Mouse (Mus musculus) cerebral cortex, adult 2 months (tissue): ENCODE data around the gene Gadd45a.

ENCODE experiments used
- WGBS: fragments of 180-500 bp; shearing (Covaris S2); methylation state at CpG from one replicate; pipeline ENCODE4 v1.1.7; 2018; 5-methylcytosine and 5-hydroxymethylcytosine counted together

Gadd45a gene

GRCm38 (mm10) chr6:67048052-67048691 is 10.9 kb upstream of the Gadd45a start:
- 96% methylated on average over 3 of the region's 3 CpGs for WGBS

- 93% methylated on average over 3 of the region's 3 CpGs for WGBS
These were observed 9.7 kb upstream of the Gadd45a start for GRCm38 (mm10) chr6:67046937-67047336.

- 90% methylated on average over 3 of the region's 3 CpGs for WGBS
These were observed 8.2 kb upstream of the Gadd45a start for GRCm38 (mm10) chr6:67045424-67045823.

- 50% methylated on average over 4 of the region's 4 CpGs for WGBS
These were observed 3.7 kb upstream of the Gadd45a start for GRCm38 (mm10) chr6:67040904-67041410.

- 90% methylated on average over 3 of the region's 3 CpGs for WGBS
These were observed 1.7 kb upstream of the Gadd45a start for GRCm38 (mm10) chr6:67038964-67039363.

GRCm38 (mm10) chr6:67036356-67036811 is 873 bp downstream of the Gadd45a start:
- 0% methylated on average over 29 of the region's 29 CpGs for WGBS

- 31% methylated on average over 19 of the region's 19 CpGs for WGBS
These were observed 1.6 kb downstream of the Gadd45a start for GRCm38 (mm10) chr6:67035388-67036299.

GRCm38 (mm10) chr6:67034331-67035130 is 2.7 kb downstream of the Gadd45a start:
- 81% methylated on average over 7 of the region's 7 CpGs for WGBS

- 84% methylated on average over 4 of the region's 4 CpGs for WGBS
These were observed 3.7 kb downstream of the Gadd45a start for GRCm38 (mm10) chr6:67033604-67034003.

- whole genome bisulfite sequencing = 98% methylated on average over 3 of the region's 4 CpGs
These were observed 4.3 kb downstream of the Gadd45a start for GRCm38 (mm10) chr6:67032972-67033371.

- WGBS = 71% methylated on average over 5 of the region's 5 CpGs
These were observed 6.4 kb downstream of the Gadd45a start for GRCm38 (mm10) chr6:67030846-67031245.

GRCm38 (mm10) chr6:67030416-67030815 is 6.8 kb downstream of the Gadd45a start:
- WGBS = 48% methylated on average over 2 of the region's 2 CpGs

- WGBS = 43% methylated on average over 3 of the region's 3 CpGs
These were observed 7.3 kb downstream of the Gadd45a start for GRCm38 (mm10) chr6:67029987-67030386.

- WGBS = 57% methylated on average over 5 of the region's 5 CpGs
These were observed 7.8 kb downstream of the Gadd45a start for GRCm38 (mm10) chr6:67029312-67029950.

- WGBS = 82% methylated on average over 9 of the region's 9 CpGs
These were observed 9.7 kb downstream of the Gadd45a start for GRCm38 (mm10) chr6:67027438-67028142.

- WGBS = 86% methylated on average over 3 of the region's 3 CpGs
These were observed 10.6 kb downstream of the Gadd45a start for GRCm38 (mm10) chr6:67026661-67027060.

- 90% methylated on average over 4 of the region's 4 CpGs for WGBS
These were observed 13.5 kb downstream of the Gadd45a start for GRCm38 (mm10) chr6:67023729-67024128.

GRCm38 (mm10) chr6:67021308-67021707 is 15.9 kb downstream of the Gadd45a start:
- WGBS = 91% methylated on average over 5 of the region's 5 CpGs

- 61% methylated on average over 7 of the region's 7 CpGs for WGBS
These were observed 18.3 kb downstream of the Gadd45a start for GRCm38 (mm10) chr6:67019001-67019400.

- 75% methylated on average over 4 of the region's 4 CpGs for WGBS
These were observed 18.9 kb downstream of the Gadd45a start for GRCm38 (mm10) chr6:67018365-67018764.
